Mouse (Mus musculus) intestine, embryonic 16.5 days (tissue): ENCODE data around the gene Tenm2. TPM values are rescaled to one million over a fixed set of nuclear protein-coding genes. Genes with fewer than 3 reads are reported as not detected.

Experiments
- ATAC-seq: fragments of 200-750 bp; cut with Nextera tagmentation; 2 replicates; pipeline ENCODE4 v1.8.0; 2017; ENCODE audit warnings: moderate TSS enrichment, moderate library complexity
- H3K27ac ChIP-seq: fragments of 300-500 bp; sonication (generic); 2 replicates; pipeline ENCODE4 v1.5.1; 2014; ENCODE audit warnings: mild to moderate bottlenecking, low read length
- H3K27me3 ChIP-seq: fragments of 300-500 bp; sonication (generic); replicated peaks from 2 replicates; pipeline ENCODE4 v1.6.1; 2014; ENCODE audit warnings: low read length, control low read depth, mixed read lengths; ENCODE audit not compliant: control insufficient read depth, insufficient read depth
- H3K36me3 ChIP-seq: fragments of 300-500 bp; sonication (generic); 2 replicates; pipeline ENCODE4 v1.6.1; 2014; ENCODE audit warnings: low read length, control low read depth; ENCODE audit not compliant: control insufficient read depth, insufficient read depth
- H3K4me1 ChIP-seq: fragments of 300-500 bp; sonication (generic); 2 replicates; pipeline ENCODE4 v1.6.1; 2014; ENCODE audit warnings: low read length, control low read depth, mixed read lengths; ENCODE audit not compliant: control insufficient read depth, insufficient read depth
- H3K4me2 ChIP-seq: fragments of 300-500 bp; sonication (generic); 2 replicates; pipeline ENCODE4 v1.6.1; 2014; ENCODE audit warnings: low read depth, low read length, control low read depth
- H3K4me3 ChIP-seq: fragments of 300-500 bp; sonication (generic); 2 replicates; pipeline ENCODE4 v1.5.1; 2014; ENCODE audit warnings: mild to moderate bottlenecking, low read length
- H3K9ac ChIP-seq: fragments of 300-500 bp; sonication (generic); 2 replicates; pipeline ENCODE4 v1.6.1; 2014; ENCODE audit warnings: low read depth, low read length
- H3K9me3 ChIP-seq: fragments of 300-500 bp; sonication (generic); 2 replicates; pipeline ENCODE4 v1.6.1; 2016; ENCODE audit warnings: low read length, control low read depth; ENCODE audit not compliant: control insufficient read depth
- WGBS: fragments of 180-500 bp; shearing (Covaris S2); extraction: QIAGEN DNeasy Blood & Tissue Kit; methylation state at CpG from one replicate; pipeline ENCODE4 v1.1.7; 2014; 5-methylcytosine and 5-hydroxymethylcytosine counted together
- polyA plus RNA-seq: library from polyadenylated mRNA; unstranded; fragments of >200 nt; fragmentation: Nextera tagmentation; extraction: Ambion mirVana; gene quantifications from 2 replicates; pipeline ENCODE4 v1.2.1, GENCODE M21; 2015

Gene Tenm2
- polyA plus RNA-seq, 1 experiment from 2014 or later = 0.70 TPM

- no peak overlapping the region for H3K27ac ChIP-seq
- 50% methylated on average over 8 of the region's 8 CpGs for WGBS
- no peak overlapping the region for H3K4me2 ChIP-seq
- H3K36me3 ChIP-seq = no peaks in the 10 kb centered on the region
- H3K4me1 ChIP-seq = no peaks in the 10 kb centered on the region
- H3K27me3 ChIP-seq = no peaks in the 10 kb centered on the region
- no peak for ATAC-seq
- H3K9me3 ChIP-seq = no peaks in the 10 kb centered on the region
- H3K9ac ChIP-seq = no peak overlapping the region
- H3K4me3 ChIP-seq = no peak overlapping the region
Observed at GRCm38 (mm10) chr11:36802208-36802631, 433.5 kb downstream of the Tenm2 start.

GRCm38 (mm10) chr11:36801683-36802082, 434.1 kb downstream of the Tenm2 start:
- no peaks in the 10 kb centered on the region for H3K4me1 ChIP-seq
- no peak for ATAC-seq
- H3K4me3 ChIP-seq = no peak overlapping the region
- no peak overlapping the region for H3K27ac ChIP-seq
- H3K36me3 ChIP-seq = no peaks in the 10 kb centered on the region
- H3K9me3 ChIP-seq = no peaks in the 10 kb centered on the region
- no peak overlapping the region for H3K4me2 ChIP-seq
- H3K27me3 ChIP-seq = no peaks in the 10 kb centered on the region
- no peak overlapping the region for H3K9ac ChIP-seq
- WGBS = 78% methylated on average over 4 of the region's 4 CpGs

GRCm38 (mm10) chr11:36799409-36799808, 436.4 kb downstream of the Tenm2 start:
- Histone ChIP-seq H3K27me3 (no peaks in the 10 kb centered on the region), H3K4me3 (no peak overlapping the region), H3K9ac (no peak overlapping the region), H3K4me2 (no peak overlapping the region), H3K9me3 (no peaks in the 10 kb centered on the region), H3K36me3 (no peaks in the 10 kb centered on the region), H3K27ac (no peak overlapping the region), H3K4me1 (no peaks in the 10 kb centered on the region)
- ATAC-seq = no peak
- WGBS = 79% methylated on average over 8 of the region's 8 CpGs

- no peaks in the 10 kb centered on the region for H3K9me3 ChIP-seq
- no peaks in the 10 kb centered on the region for H3K27me3 ChIP-seq
- no peaks in the 10 kb centered on the region for H3K4me1 ChIP-seq
- H3K27ac ChIP-seq = no peak overlapping the region
- 77% methylated on average over 3 of the region's 3 CpGs for WGBS
- no peak for ATAC-seq
- H3K4me2 ChIP-seq = no peak overlapping the region
- no peak overlapping the region for H3K4me3 ChIP-seq
- H3K9ac ChIP-seq = no peak overlapping the region
- no peaks in the 10 kb centered on the region for H3K36me3 ChIP-seq
Observed at GRCm38 (mm10) chr11:36758009-36758408, 477.8 kb downstream of the Tenm2 start.

GRCm38 (mm10) chr11:36746286-36746685, 489.5 kb downstream of the Tenm2 start:
- Histone ChIP-seq H3K9me3 (no peaks in the 10 kb centered on the region), H3K4me1 (no peaks in the 10 kb centered on the region), H3K4me2 (no peak overlapping the region), H3K4me3 (no peak overlapping the region), H3K27me3 (no peaks in the 10 kb centered on the region), H3K9ac (no peak overlapping the region), H3K36me3 (no peaks in the 10 kb centered on the region), H3K27ac (no peak overlapping the region)
- 90% methylated on average over 4 of the region's 4 CpGs for WGBS
- no peak for ATAC-seq

GRCm38 (mm10) chr11:36727800-36728199, 508.0 kb downstream of the Tenm2 start:
- 70% methylated on average over 3 of the region's 3 CpGs for WGBS
- H3K36me3 ChIP-seq = no peaks in the 10 kb centered on the region
- no peaks in the 10 kb centered on the region for H3K27me3 ChIP-seq
- no peak overlapping the region for H3K9ac ChIP-seq
- H3K27ac ChIP-seq = no peak overlapping the region
- ATAC-seq = no peak
- no peak overlapping the region for H3K4me3 ChIP-seq
- no peaks in the 10 kb centered on the region for H3K4me1 ChIP-seq
- no peak overlapping the region for H3K4me2 ChIP-seq
- no peaks in the 10 kb centered on the region for H3K9me3 ChIP-seq

- no peaks in the 10 kb centered on the region for H3K4me1 ChIP-seq
- no peaks in the 10 kb centered on the region for H3K27me3 ChIP-seq
- ATAC-seq = no peak
- H3K4me2 ChIP-seq = no peak overlapping the region
- no peak overlapping the region for H3K9ac ChIP-seq
- no peaks in the 10 kb centered on the region for H3K9me3 ChIP-seq
- no peaks in the 10 kb centered on the region for H3K36me3 ChIP-seq
- H3K4me3 ChIP-seq = no peak overlapping the region
- H3K27ac ChIP-seq = no peak overlapping the region
- WGBS = 79% methylated on average over 2 of the region's 2 CpGs
Observed at GRCm38 (mm10) chr11:36702881-36703280, 532.9 kb downstream of the Tenm2 start.

GRCm38 (mm10) chr11:36700951-36701350, 534.8 kb downstream of the Tenm2 start:
- ATAC-seq = no peak
- H3K4me3 ChIP-seq = no peak overlapping the region

GRCm38 (mm10) chr11:36700131-36700530, 535.6 kb downstream of the Tenm2 start:
- no peak overlapping the region for H3K4me2 ChIP-seq
- no peak overlapping the region for H3K27ac ChIP-seq
- no peaks in the 10 kb centered on the region for H3K36me3 ChIP-seq
- no peaks in the 10 kb centered on the region for H3K9me3 ChIP-seq
- H3K27me3 ChIP-seq = no peaks in the 10 kb centered on the region
- H3K4me1 ChIP-seq = no peaks in the 10 kb centered on the region
- no peak overlapping the region for H3K4me3 ChIP-seq
- WGBS = 84% methylated on average over 6 of the region's 6 CpGs
- no peak overlapping the region for H3K9ac ChIP-seq
- ATAC-seq = no peak

More at GRCm38 (mm10) chr11:36700951-36701350, 534.8 kb downstream of the Tenm2 start:
- WGBS = 88% methylated on average over 3 of the region's 3 CpGs
- H3K9me3 ChIP-seq = no peaks in the 10 kb centered on the region
- no peaks in the 10 kb centered on the region for H3K36me3 ChIP-seq
- H3K27me3 ChIP-seq = no peaks in the 10 kb centered on the region
- no peak overlapping the region for H3K4me2 ChIP-seq
- H3K9ac ChIP-seq = no peak overlapping the region
- H3K27ac ChIP-seq = no peak overlapping the region
- H3K4me1 ChIP-seq = no peaks in the 10 kb centered on the region

GRCm38 (mm10) chr11:36698268-36698667, 537.5 kb downstream of the Tenm2 start:
- no peaks in the 10 kb centered on the region for H3K36me3 ChIP-seq
- ATAC-seq = no peak
- H3K4me3 ChIP-seq = no peak overlapping the region
- no peak overlapping the region for H3K4me2 ChIP-seq
- no peak overlapping the region for H3K27ac ChIP-seq
- no peaks in the 10 kb centered on the region for H3K4me1 ChIP-seq
- no peaks in the 10 kb centered on the region for H3K27me3 ChIP-seq
- WGBS = 67% methylated on average over 7 of the region's 7 CpGs
- H3K9ac ChIP-seq = no peak overlapping the region
- no peaks in the 10 kb centered on the region for H3K9me3 ChIP-seq
